Mouse (Mus musculus): ENCODE results near the gene Dclk1. TPM values are rescaled to one million over a fixed set of nuclear protein-coding genes. Genes with fewer than 3 reads are reported as not detected.
A peak's percentile ranks its signal among the peaks of the same experiment; 100 is the strongest.
"Not testable (repeated sequence)": the region's sequence is repeated elsewhere in the genome, so short reads cannot be mapped to it uniquely, and the experiment has no call there.

The Dclk1 gene
- 9.8 and 11.8 TPM in 2 replicates for polyA plus RNA-seq (2015; fragmentation: Nextera tagmentation; extraction: Ambion mirVana)

DNA sequence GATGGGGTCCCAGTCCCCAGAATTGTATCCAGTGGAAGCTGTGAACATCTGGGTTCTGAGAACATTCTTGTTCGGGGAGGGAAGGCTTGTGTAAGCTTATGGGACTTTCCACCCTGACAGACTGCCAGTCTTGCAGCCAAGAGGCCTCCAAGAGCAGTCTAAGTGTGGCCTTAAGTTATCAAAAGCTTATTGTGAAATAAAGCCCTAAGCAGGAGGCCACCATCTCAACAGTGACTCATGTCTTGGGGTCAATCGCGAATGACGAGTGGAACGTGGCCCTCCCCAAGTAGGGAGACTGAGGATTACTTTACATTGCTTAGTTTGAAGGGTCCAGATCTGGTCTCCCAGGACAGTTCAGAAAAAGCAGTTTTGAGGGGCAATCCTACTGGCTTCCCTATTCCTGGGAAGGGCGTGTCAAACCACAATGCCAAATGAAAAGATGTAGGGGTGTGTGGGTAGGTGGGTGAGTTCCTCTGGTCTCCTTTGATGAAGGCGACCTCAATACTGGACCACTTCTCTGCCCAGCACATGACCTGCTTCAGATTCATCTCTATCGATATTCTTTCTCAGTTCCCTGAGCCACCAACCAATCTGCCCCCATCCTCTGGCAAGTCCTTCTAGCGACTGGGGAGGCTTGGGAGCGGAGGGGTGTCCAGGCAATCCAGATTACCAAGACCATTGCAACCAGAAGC is at the start of gene Dclk1:
Dclk1 (plus strand) TSS at position 635 of the 692 bp plus-strand sequence.
- WGBS = 37% methylated on average over 10 of the region's 10 CpGs
- no peak for ATAC-seq (ENCODE audit: insufficient read depth, low FRiP score)
- H3K27ac ChIP-seq (ENCODE audit: low read length) = no peak within 1 kb of the TSS; the same call in 1 of the 2 replicates

DNA sequence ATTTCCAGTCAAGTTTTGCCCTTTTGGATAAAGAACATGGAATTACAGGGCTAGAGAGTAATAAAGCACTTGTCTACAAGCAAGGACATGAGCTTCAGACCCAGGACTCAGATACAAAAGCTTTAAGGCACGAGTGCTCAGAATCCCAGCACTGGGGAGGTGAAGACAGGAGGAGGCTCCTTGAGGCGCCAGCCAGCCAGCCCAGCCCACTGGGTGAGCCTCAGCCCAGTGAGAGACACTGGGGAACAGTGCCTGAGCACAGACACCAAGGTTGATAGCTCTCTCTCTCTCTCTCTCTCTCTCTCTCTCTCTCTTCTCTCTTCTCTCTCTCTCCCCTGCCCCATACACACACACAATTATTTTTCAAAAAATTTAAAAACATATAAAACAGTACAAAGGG is 48.8 kb upstream of the Dclk1 start:
- no peaks in the 10 kb centered on the region for H3K9me3 ChIP-seq (replicated peaks; ENCODE audit: control insufficient read depth, low read length)
- H3K9ac ChIP-seq (ENCODE audit: low read length) = no peak overlapping the region
- no peak for ATAC-seq (ENCODE audit: insufficient read depth, low FRiP score)
- no peaks in the 10 kb centered on the region for H3K27me3 ChIP-seq (ENCODE audit: control insufficient read depth, insufficient read depth, low read length)
- H3K4me2 ChIP-seq (ENCODE audit: low read depth, low read length) = no peak overlapping the region
- WGBS = 65% methylated on average over 2 of the region's 2 CpGs
- H3K27ac ChIP-seq (ENCODE audit: low read length) = no peak overlapping the region
- no peaks in the 10 kb centered on the region for H3K36me3 ChIP-seq (ENCODE audit: control insufficient read depth, insufficient read depth, low read length)
- no peaks in the 10 kb centered on the region for H3K4me1 ChIP-seq (ENCODE audit: control insufficient read depth, insufficient read depth, low read length)
- no peak overlapping the region for H3K4me3 ChIP-seq (replicated peaks; ENCODE audit: low read length)

More for the DNA sequence above, at the start of gene Dclk1:
- Histone ChIP-seq H3K9ac (ENCODE audit: low read length) (peak within 1 kb of the TSS; percentile 70), H3K4me1 (ENCODE audit: control insufficient read depth, insufficient read depth, low read length) (peaks cover 6% of the 10 kb centered on the region; the same call in 1 of the 2 replicates), H3K4me2 (ENCODE audit: low read depth, low read length) (peak within 1 kb of the TSS; percentile 85), H3K27me3 (ENCODE audit: control insufficient read depth, insufficient read depth, low read length) (peaks cover 12% of the 10 kb centered on the region), H3K36me3 (ENCODE audit: control insufficient read depth, insufficient read depth, low read length) (no peaks in the 10 kb centered on the region), H3K9me3 (replicated peaks; ENCODE audit: control insufficient read depth, low read length) (no peaks in the 10 kb centered on the region), H3K4me3 (replicated peaks; ENCODE audit: low read length) (peak within 1 kb of the TSS; percentile 55)

GRCm38 (mm10) chr3:55194792-55195191 is 47.4 kb upstream of the Dclk1 start:
- no peaks in the 10 kb centered on the region for H3K27me3 ChIP-seq (ENCODE audit: control insufficient read depth, insufficient read depth, low read length)
- ATAC-seq (ENCODE audit: insufficient read depth, low FRiP score) = no peak
- WGBS = 74% methylated on average over 8 of the region's 8 CpGs

DNA sequence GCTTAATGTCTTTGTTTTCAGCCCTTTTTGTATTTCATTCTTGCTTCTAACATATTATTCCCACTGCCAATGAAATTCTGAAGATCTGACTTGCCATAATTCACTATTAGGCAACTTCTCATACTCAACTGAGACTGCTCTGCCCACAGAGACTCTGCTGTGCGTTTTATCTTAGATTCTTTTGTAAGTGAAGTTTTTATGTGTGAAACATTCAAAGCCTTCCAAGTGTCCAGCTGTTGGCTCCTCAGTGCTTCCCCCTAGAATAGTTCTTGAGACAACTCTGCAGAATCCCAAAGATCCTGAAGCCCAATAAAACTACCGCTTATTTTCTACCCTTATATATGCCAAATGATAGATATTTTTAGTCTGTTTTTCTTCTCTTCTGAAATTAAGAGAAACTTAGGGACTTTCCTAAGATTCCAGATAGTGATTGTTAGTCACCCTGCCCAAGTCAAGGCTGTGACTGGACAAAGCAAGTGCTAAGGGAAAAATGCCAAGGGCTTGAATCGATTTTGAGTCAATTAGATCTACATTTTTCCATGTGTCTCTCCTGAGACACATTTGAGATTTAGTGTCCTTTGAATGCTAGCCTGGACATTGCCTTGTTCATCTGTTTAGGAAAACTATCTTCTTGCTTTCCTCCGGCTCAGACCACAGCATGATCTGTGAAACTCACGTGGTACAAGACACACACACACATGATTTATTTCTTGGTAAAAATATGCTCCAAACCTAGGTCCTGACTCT is 46.4 kb upstream of the Dclk1 start:
- Histone ChIP-seq H3K4me1 (ENCODE audit: control insufficient read depth, insufficient read depth, low read length) (no peaks in the 10 kb centered on the region), H3K27ac (ENCODE audit: low read length) (no peak overlapping the region), H3K27me3 (ENCODE audit: control insufficient read depth, insufficient read depth, low read length) (no peaks in the 10 kb centered on the region), H3K9me3 (replicated peaks; ENCODE audit: control insufficient read depth, low read length) (no peaks in the 10 kb centered on the region), H3K9ac (ENCODE audit: low read length) (no peak overlapping the region), H3K36me3 (ENCODE audit: control insufficient read depth, insufficient read depth, low read length) (no peaks in the 10 kb centered on the region), H3K4me2 (ENCODE audit: low read depth, low read length) (no peak overlapping the region), H3K4me3 (replicated peaks; ENCODE audit: low read length) (no peak overlapping the region)
- WGBS = 65% methylated on average over 5 of the region's 5 CpGs
- ATAC-seq (ENCODE audit: insufficient read depth, low FRiP score) = no peak

More at GRCm38 (mm10) chr3:55194792-55195191, 47.4 kb upstream of the Dclk1 start:
- no peak overlapping the region for H3K27ac ChIP-seq (ENCODE audit: low read length)
- H3K4me2 ChIP-seq (ENCODE audit: low read depth, low read length) = no peak overlapping the region
- no peak overlapping the region for H3K4me3 ChIP-seq (replicated peaks; ENCODE audit: low read length)
- H3K4me1 ChIP-seq (ENCODE audit: control insufficient read depth, insufficient read depth, low read length) = no peaks in the 10 kb centered on the region
- H3K9ac ChIP-seq (ENCODE audit: low read length) = no peak overlapping the region
- no peaks in the 10 kb centered on the region for H3K9me3 ChIP-seq (replicated peaks; ENCODE audit: control insufficient read depth, low read length)
- H3K36me3 ChIP-seq (ENCODE audit: control insufficient read depth, insufficient read depth, low read length) = no peaks in the 10 kb centered on the region

- no peaks in the 10 kb centered on the region for H3K4me1 ChIP-seq (ENCODE audit: control insufficient read depth, insufficient read depth, low read length)
- no peaks in the 10 kb centered on the region for H3K9me3 ChIP-seq (replicated peaks; ENCODE audit: control insufficient read depth, low read length)
- H3K9ac ChIP-seq (ENCODE audit: low read length) = no peak overlapping the region
- H3K4me3 ChIP-seq (replicated peaks; ENCODE audit: low read length) = no peak overlapping the region
- ATAC-seq (ENCODE audit: insufficient read depth, low FRiP score) = no peak
- no peaks in the 10 kb centered on the region for H3K27me3 ChIP-seq (ENCODE audit: control insufficient read depth, insufficient read depth, low read length)
- H3K4me2 ChIP-seq (ENCODE audit: low read depth, low read length) = no peak overlapping the region
- WGBS = 63% methylated on average over 2 of the region's 2 CpGs
- no peaks in the 10 kb centered on the region for H3K36me3 ChIP-seq (ENCODE audit: control insufficient read depth, insufficient read depth, low read length)
- no peak overlapping the region for H3K27ac ChIP-seq (ENCODE audit: low read length)
Observed at GRCm38 (mm10) chr3:55196328-55196710, 45.8 kb upstream of the Dclk1 start.

DNA sequence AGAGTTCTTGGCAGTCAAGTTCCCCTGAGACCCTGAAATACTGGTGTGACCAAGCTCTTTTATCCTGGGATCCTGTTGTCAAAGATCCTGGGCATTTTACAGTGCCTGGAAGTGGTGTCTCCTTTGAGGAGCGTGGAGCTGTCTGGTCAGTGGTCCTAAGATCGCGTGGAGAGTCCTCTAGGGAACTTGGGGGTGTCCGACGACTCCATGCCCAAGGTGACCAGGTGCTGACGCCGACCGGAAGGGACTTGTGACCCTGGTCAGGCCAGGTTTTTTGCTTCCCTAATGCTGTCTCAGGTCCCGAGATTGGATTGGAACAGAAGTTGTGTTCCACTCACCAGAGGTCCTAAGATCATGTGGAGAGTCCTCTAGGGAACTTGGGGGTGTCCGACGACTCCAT is 38.5 kb upstream of the Dclk1 start:
- WGBS = 93% methylated on average over 11 of the region's 11 CpGs

GRCm38 (mm10) chr3:55206413-55206812 is 35.8 kb upstream of the Dclk1 start:
- WGBS = 91% methylated on average over 2 of the region's 2 CpGs
- Histone ChIP-seq H3K4me3 (replicated peaks; ENCODE audit: low read length) (no peak overlapping the region), H3K36me3 (ENCODE audit: control insufficient read depth, insufficient read depth, low read length) (no peaks in the 10 kb centered on the region), H3K9ac (ENCODE audit: low read length) (no peak overlapping the region), H3K27me3 (ENCODE audit: control insufficient read depth, insufficient read depth, low read length) (no peaks in the 10 kb centered on the region), H3K4me1 (ENCODE audit: control insufficient read depth, insufficient read depth, low read length) (no peaks in the 10 kb centered on the region), H3K9me3 (replicated peaks; ENCODE audit: control insufficient read depth, low read length) (0 out of 2 replicates have a peak, but pooled peaks cover 3% of the 10 kb centered on the region), H3K27ac (ENCODE audit: low read length) (no peak overlapping the region), H3K4me2 (ENCODE audit: low read depth, low read length) (no peak overlapping the region)
- no peak for ATAC-seq (ENCODE audit: insufficient read depth, low FRiP score)

More for the DNA sequence above, 38.5 kb upstream of the Dclk1 start:
- H3K4me3 ChIP-seq (replicated peaks; ENCODE audit: low read length); H3K4me2 ChIP-seq (ENCODE audit: low read depth, low read length); H3K27me3 ChIP-seq (ENCODE audit: control insufficient read depth, insufficient read depth, low read length); H3K9ac ChIP-seq (ENCODE audit: low read length); H3K4me1 ChIP-seq (ENCODE audit: control insufficient read depth, insufficient read depth, low read length); H3K9me3 ChIP-seq (replicated peaks; ENCODE audit: control insufficient read depth, low read length); H3K36me3 ChIP-seq (ENCODE audit: control insufficient read depth, insufficient read depth, low read length); H3K27ac ChIP-seq (ENCODE audit: low read length); ATAC-seq (ENCODE audit: insufficient read depth, low FRiP score): not testable (repeated sequence)

DNA sequence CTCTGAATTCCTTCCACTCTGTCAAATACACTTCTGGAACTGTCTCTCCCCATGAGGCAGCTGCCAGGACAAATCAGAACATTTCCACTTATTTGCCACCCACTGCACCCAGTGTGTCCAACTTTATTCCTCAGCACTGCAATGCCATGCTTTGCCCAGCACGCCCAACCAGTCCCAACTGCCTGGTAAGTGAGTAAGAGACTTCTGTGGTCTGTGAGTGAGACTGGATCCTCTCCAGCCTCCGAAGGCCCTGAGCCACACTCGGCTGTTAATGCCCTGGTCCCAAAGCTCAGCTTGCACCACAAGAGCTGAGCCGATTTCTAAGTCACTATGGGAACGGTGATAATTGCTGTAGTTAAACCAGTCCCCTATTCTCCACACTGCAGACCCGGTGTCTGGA is 34.5 kb upstream of the Dclk1 start:
- H3K4me1 ChIP-seq (ENCODE audit: control insufficient read depth, insufficient read depth, low read length) = no peaks in the 10 kb centered on the region
- WGBS = 70% methylated on average over 6 of the region's 6 CpGs
- H3K9me3 ChIP-seq (replicated peaks; ENCODE audit: control insufficient read depth, low read length) = 0 out of 2 replicates have a peak, but pooled peaks cover 3% of the 10 kb centered on the region
- no peaks in the 10 kb centered on the region for H3K27me3 ChIP-seq (ENCODE audit: control insufficient read depth, insufficient read depth, low read length)
- ATAC-seq (ENCODE audit: insufficient read depth, low FRiP score) = no peak
- no peak overlapping the region for H3K4me3 ChIP-seq (replicated peaks; ENCODE audit: low read length)
- H3K4me2 ChIP-seq (ENCODE audit: low read depth, low read length) = no peak overlapping the region
- no peak overlapping the region for H3K9ac ChIP-seq (ENCODE audit: low read length)
- no peaks in the 10 kb centered on the region for H3K36me3 ChIP-seq (ENCODE audit: control insufficient read depth, insufficient read depth, low read length)
- H3K27ac ChIP-seq (ENCODE audit: low read length) = no peak overlapping the region

DNA sequence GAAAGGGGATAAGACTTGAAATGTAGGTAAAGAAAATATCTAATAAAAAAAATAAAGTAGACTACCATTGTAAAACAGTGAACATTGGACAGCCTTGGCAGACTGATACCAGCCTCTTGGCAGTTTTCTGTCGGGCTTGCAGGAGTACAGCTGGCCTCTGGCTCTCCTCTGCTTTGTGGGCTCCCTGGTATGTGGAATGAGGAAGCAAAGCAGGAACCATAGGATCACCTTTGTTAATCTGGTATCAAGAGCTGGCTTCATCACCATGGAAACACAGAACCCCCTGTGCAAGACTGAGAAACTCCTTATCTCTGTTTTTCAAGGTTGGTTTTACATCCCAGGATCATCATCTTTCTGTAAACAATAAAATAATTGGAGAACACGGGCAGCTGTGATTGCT is 29.9 kb upstream of the Dclk1 start:
- H3K36me3 ChIP-seq (ENCODE audit: control insufficient read depth, insufficient read depth, low read length) = no peaks in the 10 kb centered on the region
- 17% methylated on average over 2 of the region's 2 CpGs for WGBS
- no peak for ATAC-seq (ENCODE audit: insufficient read depth, low FRiP score)

More for the DNA sequence above, 29.9 kb upstream of the Dclk1 start:
- no peak overlapping the region for H3K4me2 ChIP-seq (ENCODE audit: low read depth, low read length)
- H3K27ac ChIP-seq (ENCODE audit: low read length) = no peak overlapping the region
- no peaks in the 10 kb centered on the region for H3K27me3 ChIP-seq (ENCODE audit: control insufficient read depth, insufficient read depth, low read length)
- H3K4me1 ChIP-seq (ENCODE audit: control insufficient read depth, insufficient read depth, low read length) = no peaks in the 10 kb centered on the region
- no peak overlapping the region for H3K4me3 ChIP-seq (replicated peaks; ENCODE audit: low read length)
- no peaks in the 10 kb centered on the region for H3K9me3 ChIP-seq (replicated peaks; ENCODE audit: control insufficient read depth, low read length)
- H3K9ac ChIP-seq (ENCODE audit: low read length) = no peak overlapping the region
